Mouse (Mus musculus): ENCODE measurements around the gene Tbx3. TPM values are rescaled to one million over a fixed set of nuclear protein-coding genes. Genes with fewer than 3 reads are reported as not detected.

Tbx3 gene
- total RNA-seq, 1 experiment = 47.9 TPM

- Histone ChIP-seq H3K4me1 (ENCODE audit: control insufficient read depth in 2 of 2, insufficient read depth in 2 of 2, low read length in 2 of 2, poor library complexity in 1 of 2) (peaks cover 1 to 15% of the 10 kb centered on the region in 2 experiments; a peak in 2 of 4 replicates), H3K4me3 (ENCODE audit: insufficient read depth in 1 of 2, low read depth in 1 of 2, low read length in 2 of 2, poor library complexity in 1 of 2, severe bottlenecking in 1 of 2) (peak overlapping the region in 1 of 2 experiments; percentile 3; a peak in 1 of 4 replicates), H3K9ac (ENCODE audit: insufficient read depth, low read depth, low read length, poor library complexity, severe bottlenecking) (no peak overlapping the region), H3K9me3 (ENCODE audit: control insufficient read depth, insufficient read depth, low read depth, low read length) (0 out of 2 replicates have a peak, but pooled peaks cover 1% of the 10 kb centered on the region), H3K36me3 (ENCODE audit: control insufficient read depth, insufficient read depth, low read length, poor library complexity, severe bottlenecking) (no peaks in the 10 kb centered on the region), H3K27ac (ENCODE audit: insufficient read depth, low read depth, low read length, poor library complexity, severe bottlenecking) (peak overlapping the region; percentile 89)
- no peak for TF ChIP-seq ZC3H11A (IDR thresholded peaks at IDR 0.05; ENCODE audit: borderline replicate concordance, low read depth, low read length)
- no peak for TF ChIP-seq CHD2 (IDR thresholded peaks at IDR 0.05; ENCODE audit: low read depth, low read length)
- no peak for TF ChIP-seq ZNF384 (IDR thresholded peaks at IDR 0.05; ENCODE audit: low read depth, low read length)
- TF ChIP-seq HCFC1 (IDR thresholded peaks at IDR 0.05; ENCODE audit: borderline replicate concordance, insufficient read depth, low read length) = no peak
- TF ChIP-seq MAFK (IDR thresholded peaks at IDR 0.05; ENCODE audit: insufficient read depth, low read depth, low read length) = no peak
- in situ Hi-C loops (cut with MboI; ENCODE audit: low sequenced_read_pairs in 2 of 2, unreplicated experiment in 2 of 2) = no loop called here
- no peak for DNase-seq (ENCODE audit: low read depth, low spot score)
Measured at GRCm38 (mm10) chr5:119720471-119721265, 50.2 kb downstream of the Tbx3 start.

- in situ Hi-C loops (cut with MboI; ENCODE audit: low sequenced_read_pairs in 2 of 2, unreplicated experiment in 2 of 2) = no loop called here
- DNase-seq (ENCODE audit: low read depth, low spot score) = no peak
Measured at GRCm38 (mm10) chr5:119732978-119733377, 62.5 kb downstream of the Tbx3 start.

More at GRCm38 (mm10) chr5:119732978-119733377, 62.5 kb downstream of the Tbx3 start:
- Histone ChIP-seq H3K4me3 (ENCODE audit: insufficient read depth in 1 of 2, low read depth in 1 of 2, low read length in 2 of 2, poor library complexity in 1 of 2, severe bottlenecking in 1 of 2) (no peak overlapping the region), H3K9me3 (ENCODE audit: control insufficient read depth, insufficient read depth, low read depth, low read length) (no peaks in the 10 kb centered on the region), H3K4me1 (ENCODE audit: control insufficient read depth in 2 of 2, insufficient read depth in 2 of 2, low read length in 2 of 2, poor library complexity in 1 of 2) (peaks cover 4 to 8% of the 10 kb centered on the region in 2 experiments; a peak in 1 of 4 replicates), H3K9ac (ENCODE audit: insufficient read depth, low read depth, low read length, poor library complexity, severe bottlenecking) (no peak overlapping the region), H3K36me3 (ENCODE audit: control insufficient read depth, insufficient read depth, low read length, poor library complexity, severe bottlenecking) (no peaks in the 10 kb centered on the region), H3K27ac (ENCODE audit: insufficient read depth, low read depth, low read length, poor library complexity, severe bottlenecking) (no peak overlapping the region)
- TF ChIP-seq CHD2 (IDR thresholded peaks at IDR 0.05; ENCODE audit: low read depth, low read length) (no peak), ZNF384 (IDR thresholded peaks at IDR 0.05; ENCODE audit: low read depth, low read length) (no peak), ZC3H11A (IDR thresholded peaks at IDR 0.05; ENCODE audit: borderline replicate concordance, low read depth, low read length) (no peak), MAFK (IDR thresholded peaks at IDR 0.05; ENCODE audit: insufficient read depth, low read depth, low read length) (no peak), HCFC1 (IDR thresholded peaks at IDR 0.05; ENCODE audit: borderline replicate concordance, insufficient read depth, low read length) (no peak)

Other genes starting within 250 kb of the Tbx3 start
- not detected in 2 replicates for gene Tbx5, start 162.0 kb downstream of the Tbx3 start, total RNA-seq (2012; rRNA removed)